Mouse (Mus musculus) neural tube, embryonic 13.5 days (tissue): ENCODE data around the gene Kif5c. TPM values are rescaled to one million over a fixed set of nuclear protein-coding genes. Genes with fewer than 3 reads are reported as not detected.

Experiments
- ATAC-seq: fragments of 200-750 bp; cut with Nextera tagmentation; 2 replicates; pipeline ENCODE4 v1.8.0; 2017; ENCODE audit warnings: low read depth, mild to moderate bottlenecking, moderate TSS enrichment, moderate library complexity
- H3K27ac ChIP-seq: fragments of 300-500 bp; sonication (generic); replicated peaks from 2 replicates; pipeline ENCODE4 v1.5.1; 2015; ENCODE audit warnings: moderate library complexity, mild to moderate bottlenecking, inconsistent platforms
- H3K27me3 ChIP-seq: fragments of 300-500 bp; sonication (generic); 2 replicates; pipeline ENCODE4 v1.6.1; 2015; ENCODE audit warnings: mild to moderate bottlenecking, inconsistent platforms
- H3K36me3 ChIP-seq: fragments of 300-500 bp; sonication (generic); 2 replicates; pipeline ENCODE4 v1.6.1; 2015; ENCODE audit warnings: mild to moderate bottlenecking, inconsistent platforms
- H3K4me1 ChIP-seq: fragments of 300-500 bp; sonication (generic); replicated peaks from 2 replicates; pipeline ENCODE4 v1.6.1; 2015; ENCODE audit warnings: inconsistent platforms
- H3K4me2 ChIP-seq: fragments of 300-500 bp; sonication (generic); 2 replicates; pipeline ENCODE4 v1.6.1; 2015; ENCODE audit warnings: inconsistent platforms, mild to moderate bottlenecking, moderate library complexity
- H3K4me3 ChIP-seq: fragments of 300-500 bp; sonication (generic); 2 replicates; pipeline ENCODE4 v1.5.1; 2015; ENCODE audit warnings: mild to moderate bottlenecking, inconsistent platforms
- H3K9ac ChIP-seq: fragments of 300-500 bp; sonication (generic); 2 replicates; pipeline ENCODE4 v1.6.1; 2015; ENCODE audit warnings: moderate library complexity, mild to moderate bottlenecking, inconsistent platforms
- H3K9me3 ChIP-seq: fragments of 300-500 bp; sonication (generic); 2 replicates; pipeline ENCODE4 v1.6.1; 2016; ENCODE audit warnings: inconsistent platforms
- WGBS: fragments of 180-500 bp; shearing (Covaris S2); methylation state at CpG from one replicate; pipeline ENCODE4 v1.1.7; 2015; 5-methylcytosine and 5-hydroxymethylcytosine counted together
- polyA plus RNA-seq: library from polyadenylated mRNA; unstranded; fragments of >200 nt; fragmentation: Nextera tagmentation; extraction: Ambion mirVana; gene quantifications from 2 replicates; pipeline ENCODE4 v1.2.1, GENCODE M21; 2015

The Kif5c gene
- polyA plus RNA-seq, 1 experiment from 2014 or later: 181 TPM

DNA sequence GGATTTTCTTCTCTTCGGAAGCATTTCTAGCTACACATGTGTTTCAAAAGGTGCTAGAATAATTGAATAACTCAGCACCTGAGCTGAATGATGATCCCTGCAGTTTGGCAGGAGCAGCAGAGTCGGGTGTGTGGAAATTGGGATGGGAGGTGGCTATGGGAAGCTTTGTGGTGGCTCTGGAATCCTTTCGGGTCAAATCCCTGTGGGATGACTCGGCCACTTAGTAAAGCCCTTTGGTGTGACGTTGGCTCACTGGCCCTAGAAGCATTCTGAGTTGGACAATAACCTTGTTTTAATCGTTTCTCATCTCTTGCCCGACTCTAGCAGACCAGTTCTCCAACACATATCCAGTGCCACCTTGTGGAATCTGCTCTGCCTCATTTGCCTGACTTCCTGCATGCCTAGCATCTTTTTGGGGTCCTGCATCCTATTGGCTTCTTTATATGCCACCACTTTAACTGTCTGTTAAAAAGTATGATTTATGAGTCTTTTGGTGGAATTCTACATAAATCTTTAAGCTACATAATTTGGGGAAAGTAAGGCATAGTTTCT lies 93.3 kb downstream of the Kif5c start:
- Histone ChIP-seq H3K27me3 (no peaks in the 10 kb centered on the region), H3K9me3 (no peaks in the 10 kb centered on the region), H3K36me3 (peaks cover 59% of the 10 kb centered on the region), H3K27ac (no peak overlapping the region), H3K4me3 (no peak overlapping the region), H3K4me1 (0 out of 2 replicates have a peak, but pooled peaks cover 4% of the 10 kb centered on the region), H3K9ac (no peak overlapping the region), H3K4me2 (no peak overlapping the region)
- ATAC-seq: no peak
- 75% methylated on average over 7 of the region's 7 CpGs for WGBS

DNA sequence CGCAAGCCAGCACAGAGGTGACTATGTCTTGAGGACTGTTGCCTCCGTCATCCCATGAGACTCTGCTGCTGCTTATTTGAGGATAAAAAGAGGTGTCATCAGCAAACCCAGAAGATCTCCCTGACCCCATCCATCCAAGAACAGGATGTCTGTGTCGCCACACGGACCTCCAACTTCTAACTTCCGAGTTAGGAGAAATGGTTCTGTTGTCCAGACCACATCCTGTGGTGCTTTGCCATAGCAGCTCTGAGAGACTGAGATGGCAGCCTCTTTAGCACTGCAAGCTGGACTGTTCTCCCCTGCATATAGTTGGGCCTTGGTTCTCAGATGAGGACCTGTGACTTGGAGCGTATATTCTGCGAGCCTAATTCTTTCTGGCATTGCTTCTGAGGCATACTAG lies 97.4 kb downstream of the Kif5c start:
- Histone ChIP-seq H3K4me1 (peaks cover 37% of the 10 kb centered on the region), H3K9me3 (no peaks in the 10 kb centered on the region), H3K36me3 (peaks cover 38% of the 10 kb centered on the region), H3K27me3 (no peaks in the 10 kb centered on the region), H3K9ac (no peak overlapping the region), H3K27ac (no peak overlapping the region), H3K4me3 (no peak overlapping the region), H3K4me2 (no peak overlapping the region)
- 89% methylated on average over 7 of the region's 7 CpGs for WGBS
- no peak for ATAC-seq

DNA sequence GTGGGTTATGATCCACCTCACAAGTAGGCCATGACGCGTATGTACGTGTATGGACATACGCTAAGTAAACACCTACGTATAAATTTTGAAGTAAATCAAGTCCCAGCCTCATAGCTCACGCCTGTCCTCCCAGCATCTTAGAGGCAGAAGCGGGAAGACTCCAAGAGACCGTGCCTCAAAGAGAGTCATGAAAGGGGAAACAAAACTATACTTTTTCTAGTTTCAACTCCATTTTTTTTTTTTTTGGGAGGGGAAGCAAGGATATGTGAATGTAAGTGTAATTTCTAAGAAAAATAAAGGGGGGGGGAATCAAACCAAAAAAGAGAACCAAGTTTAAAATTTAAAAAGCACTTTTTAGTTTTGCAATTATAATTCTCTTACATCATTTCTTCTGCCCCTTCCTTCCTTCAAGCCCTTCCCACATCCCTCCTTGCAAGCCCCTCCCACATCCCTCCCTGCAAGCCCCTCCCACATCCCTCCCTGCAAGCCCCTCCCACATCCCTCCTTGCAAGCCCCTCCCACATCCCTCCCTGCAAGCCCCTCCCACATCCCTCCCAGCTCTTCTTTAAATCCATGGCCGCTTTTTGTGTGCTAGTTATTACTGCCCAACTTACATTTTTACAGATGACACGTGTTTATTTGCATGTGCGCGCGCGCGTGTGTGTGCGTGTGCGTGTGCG lies 98.5 kb downstream of the Kif5c start:
- Histone ChIP-seq H3K4me3 (no peak overlapping the region), H3K9ac (no peak overlapping the region), H3K36me3 (peaks cover 27% of the 10 kb centered on the region), H3K27ac (peak overlapping the region; percentile 70), H3K4me2 (no peak overlapping the region), H3K4me1 (peaks cover 48% of the 10 kb centered on the region), H3K9me3 (no peaks in the 10 kb centered on the region), H3K27me3 (no peaks in the 10 kb centered on the region)
- 93% methylated on average over 18 of the region's 18 CpGs for WGBS
- no peak for ATAC-seq

DNA sequence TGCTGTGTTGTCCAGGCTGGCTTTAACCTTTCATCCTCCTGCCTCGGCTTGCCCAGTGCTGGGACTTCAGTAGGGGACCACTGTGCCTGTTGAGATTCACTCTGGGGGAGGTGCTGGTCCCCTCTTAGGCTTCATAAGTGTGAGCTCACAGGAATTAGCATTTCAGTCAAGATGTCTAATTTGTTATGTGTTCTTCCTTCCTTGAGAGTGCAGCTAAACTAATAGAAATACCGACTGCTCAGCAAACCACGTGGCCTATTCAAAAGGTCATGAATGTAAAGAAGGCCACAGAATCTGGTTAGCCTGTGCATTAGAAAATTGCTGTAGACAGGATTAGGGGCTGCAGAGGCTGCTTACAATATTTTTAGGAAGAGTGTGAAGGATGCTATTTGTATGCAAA lies 99.4 kb downstream of the Kif5c start:
- no peaks in the 10 kb centered on the region for H3K9me3 ChIP-seq
- no peaks in the 10 kb centered on the region for H3K27me3 ChIP-seq
- no peak for ATAC-seq
- WGBS: 15% methylated on average over 3 of the region's 3 CpGs
- H3K4me3 ChIP-seq: no peak overlapping the region
- H3K36me3 ChIP-seq: peaks cover 30% of the 10 kb centered on the region
- H3K4me1 ChIP-seq: peaks cover 57% of the 10 kb centered on the region
- no peak overlapping the region for H3K4me2 ChIP-seq
- H3K9ac ChIP-seq: no peak overlapping the region
- H3K27ac ChIP-seq: peak overlapping the region; percentile 70

DNA sequence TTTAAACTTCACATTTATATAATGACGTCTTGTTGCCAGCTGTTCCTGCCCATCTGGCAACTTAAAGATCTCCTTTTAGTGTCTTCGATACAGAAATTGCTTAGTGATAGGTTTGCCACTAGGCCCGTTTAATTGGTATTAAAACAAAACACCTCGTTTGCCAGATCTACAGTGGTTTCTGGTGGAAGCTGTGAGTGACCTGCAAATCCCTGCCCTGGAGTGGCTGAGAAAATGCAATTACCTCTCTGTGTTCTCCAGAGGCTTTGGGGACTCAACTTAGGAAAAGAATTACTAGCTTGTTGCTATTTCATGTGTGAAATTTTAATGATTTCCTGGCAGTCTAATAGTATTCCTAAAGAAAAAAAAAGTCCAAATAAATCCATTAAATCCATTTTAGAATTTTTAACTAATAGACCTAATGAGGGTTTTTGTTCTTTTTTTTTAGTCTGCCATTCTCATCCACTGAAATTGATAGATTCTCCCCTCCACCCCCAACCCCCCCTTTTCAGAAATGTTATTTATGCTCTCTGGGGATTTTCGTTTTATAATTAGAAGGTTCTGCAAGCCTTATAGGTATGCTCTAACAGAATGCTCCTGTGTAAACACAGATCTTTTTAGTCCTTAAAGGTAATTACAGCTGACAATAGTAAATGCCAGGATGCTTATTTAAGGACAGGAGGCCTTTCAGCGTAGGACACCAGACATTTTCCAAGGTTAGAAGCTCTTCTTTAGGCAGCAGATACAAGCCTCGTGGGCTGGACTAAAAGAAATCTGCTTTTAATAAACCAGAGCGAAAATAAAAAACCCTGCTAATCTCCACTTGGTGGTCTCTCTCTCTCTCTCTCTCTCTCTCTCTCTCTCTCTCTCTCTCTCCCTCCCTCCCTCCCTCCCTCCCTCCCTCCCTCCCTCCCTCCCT lies 100.1 kb downstream of the Kif5c start:
- H3K9me3 ChIP-seq: no peaks in the 10 kb centered on the region
- H3K9ac ChIP-seq: no peak overlapping the region
- H3K27me3 ChIP-seq: no peaks in the 10 kb centered on the region
- WGBS: 19% methylated on average over 8 of the region's 8 CpGs
- no peak overlapping the region for H3K4me2 ChIP-seq
- no peak for ATAC-seq
- H3K36me3 ChIP-seq: peaks cover 35% of the 10 kb centered on the region
- H3K4me3 ChIP-seq: no peak overlapping the region
- peak overlapping the region; percentile 81 for H3K27ac ChIP-seq
- peaks cover 57% of the 10 kb centered on the region for H3K4me1 ChIP-seq

DNA sequence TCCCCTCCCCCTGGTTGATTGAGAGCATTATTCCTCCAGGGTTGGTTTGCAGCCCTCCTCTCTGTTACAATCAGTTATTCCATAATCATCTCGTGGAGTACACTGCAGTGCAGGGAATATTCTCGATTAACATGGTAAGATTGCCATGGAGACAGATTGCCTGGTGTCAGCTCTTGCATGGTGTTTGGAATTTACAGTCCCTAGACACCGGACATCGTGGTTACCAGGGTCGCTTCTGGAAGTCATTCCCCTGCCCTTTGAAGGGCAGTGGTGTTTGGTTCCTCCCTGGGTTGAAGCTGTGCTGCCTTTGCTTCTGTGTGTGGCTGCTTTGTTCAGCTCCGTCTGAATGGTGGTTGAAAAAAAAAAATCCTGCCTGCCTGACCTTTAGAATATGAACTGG lies 100.8 kb downstream of the Kif5c start:
- ATAC-seq: peak; percentile 42; the same call in 1 of the 2 replicates
- Histone ChIP-seq H3K27ac (peak overlapping the region; percentile 84), H3K9ac (0 out of 2 replicates have a peak overlapping the region, but pooled peaks have one; percentile 31), H3K36me3 (peaks cover 36% of the 10 kb centered on the region), H3K27me3 (no peaks in the 10 kb centered on the region), H3K4me1 (peaks cover 57% of the 10 kb centered on the region), H3K4me3 (no peak overlapping the region), H3K9me3 (no peaks in the 10 kb centered on the region), H3K4me2 (peak overlapping the region; percentile 25)
- WGBS: 7% methylated on average over 6 of the region's 6 CpGs

DNA sequence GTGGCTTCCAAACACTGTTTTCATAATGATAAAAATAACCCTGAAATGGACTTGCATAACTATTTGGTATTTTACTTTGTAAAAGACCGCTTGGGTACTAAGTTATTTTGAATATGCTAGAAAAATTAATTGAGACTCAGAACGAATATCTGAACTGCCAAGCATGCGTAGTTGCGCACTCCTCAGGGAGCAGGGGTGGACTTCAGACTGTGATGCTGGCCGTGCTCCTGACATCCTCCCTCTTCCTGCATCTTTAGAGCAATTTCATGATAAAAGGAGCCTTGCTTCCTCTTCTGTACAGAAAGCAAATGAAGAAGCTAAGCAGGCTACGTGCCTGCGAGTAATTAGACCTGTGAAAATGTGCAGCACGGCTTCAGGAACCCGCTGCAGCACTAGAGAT lies 101.2 kb downstream of the Kif5c start:
- peaks cover 41% of the 10 kb centered on the region for H3K36me3 ChIP-seq
- H3K4me3 ChIP-seq: no peak overlapping the region
- no peaks in the 10 kb centered on the region for H3K9me3 ChIP-seq
- H3K9ac ChIP-seq: peak overlapping the region; percentile 41
- WGBS: 42% methylated on average over 9 of the region's 9 CpGs
- peak overlapping the region; percentile 25; the same call in 1 of the 2 replicates for H3K4me2 ChIP-seq
- no peaks in the 10 kb centered on the region for H3K27me3 ChIP-seq
- peaks cover 57% of the 10 kb centered on the region for H3K4me1 ChIP-seq
- H3K27ac ChIP-seq: peak overlapping the region; percentile 84
- ATAC-seq: no peak

DNA sequence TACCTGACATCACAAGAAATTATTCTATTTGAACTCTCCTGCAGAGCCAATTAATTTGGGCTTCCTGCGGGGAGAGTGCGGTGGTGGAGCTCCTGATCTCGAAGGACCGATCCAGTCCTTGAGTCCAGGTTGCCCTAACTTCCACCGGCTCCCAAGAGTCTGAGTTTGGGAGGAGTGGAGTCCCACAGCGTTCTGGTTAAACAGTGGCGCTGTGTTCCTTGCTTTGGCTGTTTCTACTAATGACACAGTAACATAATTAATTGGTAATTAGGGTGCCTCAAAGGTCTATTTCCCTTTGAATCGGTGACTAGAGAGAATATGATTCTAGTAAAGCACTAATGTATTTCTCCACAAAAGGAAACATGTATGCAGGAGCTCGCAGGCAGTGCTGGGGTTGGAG lies 103.2 kb downstream of the Kif5c start:
- Histone ChIP-seq H3K9me3 (no peaks in the 10 kb centered on the region), H3K4me3 (no peak overlapping the region), H3K4me2 (no peak overlapping the region), H3K36me3 (peaks cover 32% of the 10 kb centered on the region), H3K27me3 (no peaks in the 10 kb centered on the region), H3K4me1 (peaks cover 64% of the 10 kb centered on the region), H3K27ac (peak overlapping the region; percentile 84), H3K9ac (peak overlapping the region; percentile 13; the same call in 1 of the 2 replicates)
- 34% methylated on average over 9 of the region's 9 CpGs for WGBS
- no peak for ATAC-seq

DNA sequence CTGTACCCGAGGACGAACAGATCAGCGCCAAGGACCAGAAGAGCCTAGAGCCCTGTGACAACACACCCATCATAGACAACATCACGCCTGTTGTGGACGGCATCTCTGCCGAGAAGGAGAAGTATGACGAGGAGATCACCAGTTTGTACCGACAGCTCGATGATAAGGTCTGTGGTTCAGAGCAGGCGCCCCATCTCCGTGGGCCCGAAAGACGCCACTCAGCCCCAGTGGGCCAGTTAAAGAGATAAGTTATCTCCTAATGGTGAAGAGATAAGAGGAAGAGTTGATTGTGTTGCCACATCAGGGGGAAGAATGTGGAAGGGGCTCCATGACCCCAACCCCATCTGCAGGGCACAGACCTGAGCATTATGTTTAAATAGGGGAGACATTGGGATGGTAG lies 103.9 kb downstream of the Kif5c start:
- H3K9me3 ChIP-seq: no peaks in the 10 kb centered on the region
- H3K27ac ChIP-seq: peak overlapping the region; percentile 18; the same call in 1 of the 2 replicates
- peaks cover 61% of the 10 kb centered on the region for H3K4me1 ChIP-seq
- no peak overlapping the region for H3K4me3 ChIP-seq
- no peaks in the 10 kb centered on the region for H3K27me3 ChIP-seq
- H3K4me2 ChIP-seq: no peak overlapping the region
- H3K9ac ChIP-seq: no peak overlapping the region
- 72% methylated on average over 13 of the region's 13 CpGs for WGBS
- no peak for ATAC-seq
- H3K36me3 ChIP-seq: peaks cover 32% of the 10 kb centered on the region

DNA sequence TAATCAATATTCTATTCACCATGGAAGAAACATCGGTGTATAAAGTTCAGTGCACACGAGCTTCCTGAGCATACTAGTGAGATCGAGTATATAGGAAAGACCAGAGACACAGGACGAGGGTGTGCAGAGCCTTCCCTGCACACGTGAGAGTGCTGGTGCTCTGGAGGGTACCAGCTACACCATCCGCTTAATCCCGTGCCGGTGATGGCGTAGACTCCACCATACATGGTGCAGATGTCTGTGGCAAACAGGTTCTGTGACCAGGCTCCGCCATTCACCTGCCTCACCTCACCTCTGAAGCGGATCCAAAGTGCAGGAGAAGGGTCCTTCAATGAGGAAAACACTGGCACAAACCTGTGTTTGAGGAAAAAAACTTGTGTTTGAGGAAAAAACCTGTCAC lies 107.6 kb downstream of the Kif5c start:
- Histone ChIP-seq H3K4me2 (no peak overlapping the region), H3K27me3 (no peaks in the 10 kb centered on the region), H3K36me3 (peaks cover 63% of the 10 kb centered on the region), H3K9ac (no peak overlapping the region), H3K27ac (peak overlapping the region; percentile 4; the same call in 1 of the 2 replicates), H3K9me3 (no peaks in the 10 kb centered on the region), H3K4me1 (peaks cover 25% of the 10 kb centered on the region), H3K4me3 (no peak overlapping the region)
- WGBS: 86% methylated on average over 11 of the region's 11 CpGs
- no peak for ATAC-seq

DNA sequence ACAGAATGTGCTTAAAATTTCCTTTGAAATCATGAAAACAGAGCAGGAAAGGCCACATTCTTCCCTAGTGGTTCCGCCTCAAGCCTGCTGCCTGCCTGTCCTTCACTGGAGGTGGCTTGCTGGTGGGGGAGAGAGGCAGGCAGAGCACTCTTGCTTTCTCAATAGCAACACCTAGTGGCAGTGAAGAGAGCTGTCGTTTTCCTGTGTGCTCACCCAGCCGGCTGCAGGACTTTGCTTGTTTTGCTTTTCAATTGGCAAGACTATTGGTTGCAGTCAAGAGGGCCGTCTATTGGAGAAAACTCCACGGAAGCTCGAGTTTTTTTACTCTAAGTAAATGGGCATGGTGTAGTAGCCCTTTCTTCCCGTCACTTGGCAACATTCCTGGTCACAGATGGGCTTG lies 108.1 kb downstream of the Kif5c start:
- H3K4me2 ChIP-seq: no peak overlapping the region
- 15% methylated on average over 7 of the region's 7 CpGs for WGBS
- no peaks in the 10 kb centered on the region for H3K27me3 ChIP-seq
- peak; percentile 71; the same call in 1 of the 2 replicates for ATAC-seq
- no peaks in the 10 kb centered on the region for H3K9me3 ChIP-seq
- H3K9ac ChIP-seq: no peak overlapping the region
- peaks cover 20% of the 10 kb centered on the region for H3K4me1 ChIP-seq
- H3K36me3 ChIP-seq: peaks cover 68% of the 10 kb centered on the region
- H3K4me3 ChIP-seq: no peak overlapping the region
- H3K27ac ChIP-seq: no peak overlapping the region

DNA sequence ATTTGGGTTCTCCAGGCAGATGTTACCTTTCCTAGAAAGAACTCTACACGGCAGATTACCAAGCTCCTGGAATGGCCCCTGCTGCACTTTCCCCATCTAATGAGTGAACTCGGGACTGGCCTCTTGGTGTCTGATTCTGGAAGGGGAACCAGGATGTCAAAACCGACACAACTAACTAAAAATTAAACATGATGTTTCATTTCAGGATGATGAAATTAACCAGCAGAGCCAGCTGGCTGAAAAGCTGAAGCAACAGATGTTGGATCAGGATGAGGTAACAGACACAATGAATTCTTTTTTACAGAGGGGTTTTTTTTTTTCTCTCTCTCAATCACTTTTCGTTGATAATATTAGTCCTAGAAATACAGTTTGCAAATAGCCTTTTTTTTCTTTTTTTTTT lies 108.6 kb downstream of the Kif5c start:
- Histone ChIP-seq H3K9ac (no peak overlapping the region), H3K4me3 (no peak overlapping the region), H3K9me3 (no peaks in the 10 kb centered on the region), H3K36me3 (peaks cover 73% of the 10 kb centered on the region), H3K4me1 (peaks cover 15% of the 10 kb centered on the region), H3K27me3 (no peaks in the 10 kb centered on the region), H3K4me2 (no peak overlapping the region), H3K27ac (no peak overlapping the region)
- ATAC-seq: no peak
- WGBS: 84% methylated on average over 4 of the region's 4 CpGs
